Mouse (Mus musculus) liver, embryonic 11.5 days (tissue): ENCODE data around the gene Tbc1d16. TPM values are rescaled to one million over a fixed set of nuclear protein-coding genes. Genes with fewer than 3 reads are reported as not detected.
"Not testable (repeated sequence)": the region's sequence is repeated elsewhere in the genome, so short reads cannot be mapped to it uniquely, and the experiment has no call there.

Experiments
- ATAC-seq: fragments of 200-750 bp; cut with Nextera tagmentation; replicated peaks from 2 replicates; pipeline ENCODE4 v1.8.0; 2017; ENCODE audit warnings: moderate number of reproducible peaks, mild to moderate bottlenecking, moderate TSS enrichment, moderate library complexity; ENCODE audit not compliant: low FRiP score
- DNase-seq: peaks from one replicate; pipeline ENCODE4 v3.0.0-alpha.2; 2017; ENCODE audit warnings: low spot score
- H3K27ac ChIP-seq: fragments of 300-500 bp; sonication (generic); 2 replicates; pipeline ENCODE4 v1.5.1; 2014; ENCODE audit warnings: mild to moderate bottlenecking, low read depth, low read length, control low read depth
- H3K27me3 ChIP-seq: fragments of 300-500 bp; sonication (generic); replicated peaks from 2 replicates; pipeline ENCODE4 v1.6.1; 2014; ENCODE audit warnings: low read length, mixed read lengths; ENCODE audit not compliant: control insufficient read depth, insufficient read depth
- H3K36me3 ChIP-seq: fragments of 300-500 bp; sonication (generic); 2 replicates; pipeline ENCODE4 v1.6.1; 2014; ENCODE audit warnings: mild to moderate bottlenecking, low read length, moderate library complexity, mixed read lengths; ENCODE audit not compliant: control insufficient read depth, insufficient read depth
- H3K4me1 ChIP-seq: fragments of 300-500 bp; sonication (generic); replicated peaks from 2 replicates; pipeline ENCODE4 v1.6.1; 2014; ENCODE audit warnings: low read length, mixed read lengths; ENCODE audit not compliant: control insufficient read depth, insufficient read depth
- H3K4me2 ChIP-seq: fragments of 300-500 bp; sonication (generic); 2 replicates; pipeline ENCODE4 v1.6.1; 2014; ENCODE audit warnings: mild to moderate bottlenecking, control low read depth, moderate library complexity
- H3K4me3 ChIP-seq: fragments of 300-500 bp; sonication (generic); 2 replicates; pipeline ENCODE4 v1.5.1; 2014; ENCODE audit warnings: low read depth, low read length, control low read depth
- H3K9ac ChIP-seq: fragments of 300-500 bp; sonication (generic); 2 replicates; pipeline ENCODE4 v1.6.1; 2014; ENCODE audit warnings: low read depth, low read length, control low read depth
- H3K9me3 ChIP-seq: fragments of 300-500 bp; sonication (generic); 2 replicates; pipeline ENCODE4 v1.6.1; 2016; ENCODE audit warnings: low read length, inconsistent platforms, mixed read lengths; ENCODE audit not compliant: control insufficient read depth
- WGBS: fragments of 180-500 bp; shearing (Covaris S2); extraction: QIAGEN DNeasy Blood & Tissue Kit; methylation state at CpG from one replicate; pipeline ENCODE4 v1.1.7; 2014; 5-methylcytosine and 5-hydroxymethylcytosine counted together
- microRNA-seq: library from miRNA; unstranded; fragments of <30 nt; microRNA quantifications from one replicate; pipeline ENCODE4, GENCODE M21; 2017; ENCODE audit warnings: borderline number of aligned reads
- polyA plus RNA-seq: library from polyadenylated mRNA; unstranded; fragments of >200 nt; fragmentation: Nextera tagmentation; extraction: Ambion mirVana; gene quantifications from 2 replicates; pipeline ENCODE4 v1.2.1, GENCODE M21; 2014

Gene Tbc1d16
- polyA plus RNA-seq, 1 experiment from 2014 or later = 3.6 TPM

- H3K4me3 ChIP-seq = no peak overlapping the region
- H3K4me2 ChIP-seq = peak overlapping the region; percentile 12; the same call in 1 of the 2 replicates
- no peak overlapping the region for H3K27ac ChIP-seq
- peaks cover 6% of the 10 kb centered on the region for H3K4me1 ChIP-seq
- peaks cover 18% of the 10 kb centered on the region for H3K27me3 ChIP-seq
- DNase-seq (no peak), ATAC-seq (no peak)
- no peaks in the 10 kb centered on the region for H3K36me3 ChIP-seq
- WGBS = 35% methylated on average over 8 of the region's 8 CpGs
- H3K9me3 ChIP-seq = no peaks in the 10 kb centered on the region
- no peak overlapping the region for H3K9ac ChIP-seq
These were observed 122.6 kb downstream of the Tbc1d16 start for GRCm38 (mm10) chr11:119105748-119106147.

GRCm38 (mm10) chr11:119105071-119105609 lies 123.2 kb downstream of the Tbc1d16 start:
- H3K9ac ChIP-seq = no peak overlapping the region
- H3K9me3 ChIP-seq = no peaks in the 10 kb centered on the region
- ATAC-seq (no peak), DNase-seq (no peak)
- peaks cover 6% of the 10 kb centered on the region for H3K4me1 ChIP-seq
- H3K4me2 ChIP-seq = no peak overlapping the region
- WGBS = 72% methylated on average over 7 of the region's 7 CpGs
- H3K36me3 ChIP-seq = no peaks in the 10 kb centered on the region
- peaks cover 17% of the 10 kb centered on the region for H3K27me3 ChIP-seq
- H3K27ac ChIP-seq = no peak overlapping the region
- H3K4me3 ChIP-seq = no peak overlapping the region

GRCm38 (mm10) chr11:119103991-119104390 lies 124.3 kb downstream of the Tbc1d16 start:
- no peak overlapping the region for H3K4me3 ChIP-seq
- DNase-seq = no peak
- no peak overlapping the region for H3K27ac ChIP-seq
- H3K9ac ChIP-seq = no peak overlapping the region
- ATAC-seq = no peak
- peaks cover 6% of the 10 kb centered on the region for H3K4me1 ChIP-seq
- WGBS = 81% methylated on average over 3 of the region's 3 CpGs
- no peaks in the 10 kb centered on the region for H3K9me3 ChIP-seq
- H3K27me3 ChIP-seq = peaks cover 19% of the 10 kb centered on the region
- H3K36me3 ChIP-seq = no peaks in the 10 kb centered on the region
- no peak overlapping the region for H3K4me2 ChIP-seq

DNA sequence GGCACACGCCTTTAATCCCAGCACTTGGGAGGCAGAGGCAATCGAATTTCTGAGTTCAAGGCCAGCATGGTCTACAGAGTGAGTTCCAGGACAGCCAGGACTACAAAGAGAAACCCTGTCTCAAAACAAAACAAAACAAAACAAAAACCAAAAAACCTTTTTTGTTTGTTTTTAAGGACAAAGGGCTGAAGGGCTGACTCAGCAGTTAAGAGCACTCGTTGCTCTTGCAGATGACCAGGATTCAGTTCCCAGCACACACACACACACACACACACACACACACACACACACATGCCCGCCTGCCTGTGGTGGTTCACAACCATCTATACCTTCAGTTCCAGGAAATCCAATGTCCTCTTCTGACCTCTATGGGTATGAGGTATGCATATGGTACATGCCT lies 127.9 kb downstream of the Tbc1d16 start:
- peaks cover 28% of the 10 kb centered on the region for H3K27me3 ChIP-seq
- WGBS = 58% methylated on average over 4 of the region's 4 CpGs
- not testable (repeated sequence) for H3K4me1 ChIP-seq, ATAC-seq, H3K4me2 ChIP-seq, H3K9ac ChIP-seq, H3K36me3 ChIP-seq, H3K9me3 ChIP-seq, DNase-seq, H3K27ac ChIP-seq, H3K4me3 ChIP-seq

DNA sequence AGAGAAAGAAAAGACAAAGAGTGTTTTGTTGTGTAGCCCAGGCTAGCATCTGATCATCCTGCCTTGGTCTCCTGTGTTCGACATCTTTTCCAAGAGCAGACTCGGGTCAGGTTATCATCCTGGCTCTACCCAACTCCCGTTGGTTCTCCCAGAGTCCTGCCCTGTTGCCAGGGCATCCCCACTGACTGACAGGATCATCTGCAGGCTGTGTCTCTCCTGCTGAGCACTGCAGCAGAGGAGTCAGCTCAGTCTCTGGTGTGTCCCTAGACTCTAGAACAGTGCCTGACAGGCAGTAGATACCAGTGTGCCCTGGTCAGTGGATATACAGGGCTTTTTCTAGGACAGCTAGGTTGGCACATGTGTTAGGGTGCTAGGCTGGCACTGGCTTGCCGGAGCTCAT lies 130.1 kb downstream of the Tbc1d16 start:
- no peak for DNase-seq
- H3K4me1 ChIP-seq = no peaks in the 10 kb centered on the region
- no peak for ATAC-seq
- H3K36me3 ChIP-seq = no peaks in the 10 kb centered on the region
- no peaks in the 10 kb centered on the region for H3K9me3 ChIP-seq
- H3K27me3 ChIP-seq = peaks cover 37% of the 10 kb centered on the region
- no peak overlapping the region for H3K4me2 ChIP-seq
- 68% methylated on average over 4 of the region's 4 CpGs for WGBS
- no peak overlapping the region for H3K9ac ChIP-seq
- no peak overlapping the region for H3K27ac ChIP-seq
- H3K4me3 ChIP-seq = no peak overlapping the region

DNA sequence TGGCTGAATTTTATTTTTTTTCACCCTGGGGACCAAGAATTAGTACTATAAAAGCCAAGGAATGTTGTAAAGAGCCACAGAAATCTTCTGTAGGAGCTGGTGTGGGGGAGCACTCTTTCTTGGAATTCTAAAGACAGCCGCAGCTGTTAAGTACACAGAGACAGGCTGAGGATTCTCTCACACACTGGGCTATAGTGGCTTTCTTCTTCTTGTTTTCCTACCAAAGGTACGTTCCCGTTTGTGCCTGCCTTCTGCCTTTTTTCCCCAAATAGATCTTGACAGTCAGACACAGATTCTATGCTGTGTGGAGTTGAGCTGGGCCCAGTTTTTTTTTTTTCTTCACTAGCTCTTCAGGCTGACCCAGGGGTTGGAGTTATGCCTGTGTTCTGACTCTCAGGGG lies 132.9 kb downstream of the Tbc1d16 start:
- no peak overlapping the region for H3K4me3 ChIP-seq
- WGBS = 44% methylated on average over 3 of the region's 3 CpGs
- ATAC-seq (no peak), DNase-seq (no peak)
- no peak overlapping the region for H3K4me2 ChIP-seq
- no peak overlapping the region for H3K27ac ChIP-seq
- peaks cover 3% of the 10 kb centered on the region; the same call in 1 of the 2 replicates for H3K4me1 ChIP-seq
- H3K27me3 ChIP-seq = peaks cover 54% of the 10 kb centered on the region
- H3K9me3 ChIP-seq = no peaks in the 10 kb centered on the region
- H3K9ac ChIP-seq = no peak overlapping the region
- no peaks in the 10 kb centered on the region for H3K36me3 ChIP-seq

- H3K4me1 ChIP-seq = peaks cover 9% of the 10 kb centered on the region
- H3K9ac ChIP-seq = no peak overlapping the region
- H3K27ac ChIP-seq = no peak overlapping the region
- no peak for ATAC-seq
- no peak overlapping the region for H3K4me2 ChIP-seq
- H3K4me3 ChIP-seq = no peak overlapping the region
- no peak for DNase-seq
- no peaks in the 10 kb centered on the region for H3K9me3 ChIP-seq
- WGBS = 62% methylated on average over 1 of the region's 1 CpGs
- H3K36me3 ChIP-seq = no peaks in the 10 kb centered on the region
- H3K27me3 ChIP-seq = peaks cover 68% of the 10 kb centered on the region
These were observed 135.0 kb downstream of the Tbc1d16 start for GRCm38 (mm10) chr11:119093322-119093721.

Small RNA genes lying within 50 kb of the gene (microRNA-seq; reads per million reads assigned to microRNA genes)
- gene Mir6934 = 1.1 reads per million

Other genes with a start within 250 kb of the Tbc1d16 start
- not detected in 2 replicates for gene Enpp7, start 240.3 kb downstream of the Tbc1d16 start, polyA plus RNA-seq
- gene Cbx2, start 205.5 kb downstream of the Tbc1d16 start, polyA plus RNA-seq = 22.1 and 22.2 TPM in 2 replicates
- gene Cbx8, start 187.5 kb downstream of the Tbc1d16 start, polyA plus RNA-seq = 6.5 and 7.1 TPM in 2 replicates
- gene Cbx4, start 142.3 kb downstream of the Tbc1d16 start, polyA plus RNA-seq = 5.1 TPM in 2 replicates
- 4.1 and 5.4 TPM in 2 replicates for gene Ccdc40, start 73 bp upstream of the Tbc1d16 start, polyA plus RNA-seq
- 40.5 and 42.5 TPM in 2 replicates for gene Gaa, start 39.4 kb upstream of the Tbc1d16 start, polyA plus RNA-seq
- gene Eif4a3, start 71.6 kb upstream of the Tbc1d16 start, polyA plus RNA-seq = 403 and 404 TPM in 2 replicates
- 0.32 and 0.37 TPM in 2 replicates for gene Card14, start 79.3 kb upstream of the Tbc1d16 start, polyA plus RNA-seq
- gene Sgsh, start 127.0 kb upstream of the Tbc1d16 start, polyA plus RNA-seq = 4.4 and 5.8 TPM in 2 replicates
- gene Slc26a11, start 127.1 kb upstream of the Tbc1d16 start, polyA plus RNA-seq = 4.3 and 5.1 TPM in 2 replicates
- gene Rnf213, start 164.6 kb upstream of the Tbc1d16 start, polyA plus RNA-seq = 7.6 and 8.0 TPM in 2 replicates